Mouse (Mus musculus) heart, postnatal 10 days (tissue): ENCODE measurements at regions not wholly inside any gene's neighbourhood (a gene's known extent, or its start where the extent isn't known, plus 50 kb on each side); places are given as distances from the start of the nearest gene placed in this dataset.

Source experiments
- DNase-seq, 2 experiments: peaks; one replicate each; pipeline ENCODE4 v3.0.0; 2021
- intact Hi-C: fragments of 180-260 bp; cut with DNase I; formaldehyde crosslinking; loops from one replicate; pipeline ENCODE4 v1.15.1; 2025

- DNase-seq, result no peak
- intact Hi-C loops, result no loop called here
Measured at GRCm38 (mm10) chr8:35293437-35294126, 472.0 kb upstream of the Gm19410 start.

DNA sequence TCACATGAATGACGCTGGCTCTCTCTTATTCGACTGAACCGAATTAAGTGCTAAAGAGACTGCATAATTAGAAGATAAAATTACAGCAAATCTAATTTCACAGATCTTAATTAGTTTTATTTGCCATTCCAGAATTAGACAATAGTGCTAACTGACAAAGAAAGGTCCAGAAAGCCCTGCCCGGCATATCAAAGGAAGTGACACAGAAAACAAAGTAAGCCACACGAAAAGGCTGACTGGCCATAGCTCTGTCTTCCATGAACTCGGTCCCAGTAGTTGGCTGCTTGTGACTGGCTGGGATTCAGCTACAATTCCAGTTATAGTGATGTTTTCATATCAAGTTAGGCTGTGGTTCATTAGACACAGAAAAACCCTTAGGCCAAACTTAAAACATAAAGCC lies 468.7 kb upstream of the Gm19410 start:
- no peak for DNase-seq
- intact Hi-C loops, result no loop called here

- intact Hi-C loops, result no loop called here
- peak in 1 of 2 experiments; percentile 6 for DNase-seq
Measured at GRCm38 (mm10) chr8:35299088-35299487, 466.5 kb upstream of the Gm19410 start.

DNA sequence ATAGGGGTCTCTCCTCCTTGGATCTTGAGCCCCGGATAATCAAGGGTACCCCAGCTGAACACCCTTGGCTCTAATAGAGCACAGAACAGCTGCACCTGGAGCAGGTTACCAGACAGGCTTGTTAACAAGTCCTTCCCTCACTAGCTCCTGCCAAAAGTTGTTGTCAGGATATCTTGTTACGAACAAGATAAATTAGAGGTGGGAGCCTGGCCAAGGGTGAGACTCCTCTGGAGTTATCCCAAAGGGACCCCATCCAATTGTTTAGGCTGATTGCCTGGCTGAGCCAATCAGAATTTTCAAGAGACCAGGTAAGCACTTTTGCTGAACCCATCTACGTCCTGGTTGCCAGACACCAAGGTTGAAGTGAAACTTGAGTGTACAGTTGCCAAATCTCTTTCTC lies 465.2 kb upstream of the Gm19410 start:
- peak in 1 of 2 experiments; percentile 19 for DNase-seq
- intact Hi-C loops, result loop anchor here (5.0 kb wide), 1 partner anchor 63 kb away; no protein-coding TSS in a partner anchor

DNA sequence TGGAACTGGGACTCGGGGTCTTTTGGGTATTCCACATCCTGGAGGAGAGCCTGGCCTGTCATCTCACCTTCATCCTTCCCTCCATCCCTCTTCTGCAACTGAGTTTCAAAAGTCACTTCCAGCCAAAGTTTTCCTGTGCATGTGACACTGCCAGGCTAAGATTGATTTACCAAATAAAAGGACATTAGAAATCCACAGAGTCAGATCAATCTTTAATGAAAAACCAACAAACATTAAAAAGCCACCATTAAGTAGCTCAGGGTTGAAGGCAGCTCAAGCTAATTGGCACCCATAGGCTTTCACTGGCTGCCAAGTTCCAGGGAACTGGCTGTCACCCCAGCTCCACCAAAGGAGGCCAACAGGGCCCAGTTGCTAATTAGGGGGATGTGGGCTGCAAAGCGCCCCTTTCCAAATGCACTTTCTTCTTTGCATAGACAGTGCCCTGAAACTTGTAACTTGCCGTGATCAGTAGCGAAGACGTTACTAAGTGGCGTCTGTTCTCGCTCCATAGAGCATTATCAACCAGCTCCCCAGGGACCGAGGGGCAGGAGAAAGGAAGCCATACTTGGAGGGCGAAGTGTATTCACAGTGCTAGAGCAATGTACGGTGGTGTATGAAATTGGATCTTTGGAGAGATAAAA lies 464.6 kb upstream of the Gm19410 start:
- peak; percentile 48 to 57 for DNase-seq
- intact Hi-C loops, result loop anchor here (5.0 kb wide), 1 partner anchor 64 kb away; no protein-coding TSS in a partner anchor

- intact Hi-C loops, result loop anchor here (5.0 kb wide), 1 partner anchor 66 kb away; no protein-coding TSS in a partner anchor
Measured at GRCm38 (mm10) chr8:35302856-35303255, 462.7 kb upstream of the Gm19410 start.

DNA sequence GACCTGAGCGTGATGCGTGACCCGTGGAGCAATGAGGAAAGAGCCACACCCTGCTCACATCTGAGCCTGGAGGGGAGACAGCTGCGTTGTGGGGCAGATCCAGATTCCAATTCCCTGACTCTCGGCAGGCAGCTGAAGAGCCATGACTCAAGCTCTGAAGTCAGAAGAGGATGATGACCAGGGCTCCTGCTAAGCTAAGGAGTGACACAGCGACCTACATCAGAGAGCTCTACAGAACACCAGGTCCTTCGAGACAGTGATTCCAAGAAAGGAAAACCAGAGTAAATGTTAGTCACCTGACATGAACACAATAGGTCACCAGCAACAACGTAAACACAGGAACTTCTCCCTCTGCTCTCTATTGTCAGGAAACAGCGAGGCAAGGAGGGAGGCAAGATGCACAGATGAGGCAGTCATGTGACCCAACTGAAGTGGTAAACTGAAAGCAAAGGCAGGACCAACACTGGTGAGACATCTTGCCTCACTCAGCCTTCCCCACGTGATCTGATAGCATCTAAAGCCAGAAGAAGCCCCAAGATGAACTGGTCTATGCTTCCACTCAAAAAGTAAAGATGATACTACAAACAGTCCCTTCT lies 444.2 kb upstream of the Gm19410 start:
- intact Hi-C loops, result no loop called here
- peak in 1 of 2 experiments; percentile 30 for DNase-seq

More at GRCm38 (mm10) chr8:35302856-35303255, 462.7 kb upstream of the Gm19410 start:
- no peak for DNase-seq

DNA sequence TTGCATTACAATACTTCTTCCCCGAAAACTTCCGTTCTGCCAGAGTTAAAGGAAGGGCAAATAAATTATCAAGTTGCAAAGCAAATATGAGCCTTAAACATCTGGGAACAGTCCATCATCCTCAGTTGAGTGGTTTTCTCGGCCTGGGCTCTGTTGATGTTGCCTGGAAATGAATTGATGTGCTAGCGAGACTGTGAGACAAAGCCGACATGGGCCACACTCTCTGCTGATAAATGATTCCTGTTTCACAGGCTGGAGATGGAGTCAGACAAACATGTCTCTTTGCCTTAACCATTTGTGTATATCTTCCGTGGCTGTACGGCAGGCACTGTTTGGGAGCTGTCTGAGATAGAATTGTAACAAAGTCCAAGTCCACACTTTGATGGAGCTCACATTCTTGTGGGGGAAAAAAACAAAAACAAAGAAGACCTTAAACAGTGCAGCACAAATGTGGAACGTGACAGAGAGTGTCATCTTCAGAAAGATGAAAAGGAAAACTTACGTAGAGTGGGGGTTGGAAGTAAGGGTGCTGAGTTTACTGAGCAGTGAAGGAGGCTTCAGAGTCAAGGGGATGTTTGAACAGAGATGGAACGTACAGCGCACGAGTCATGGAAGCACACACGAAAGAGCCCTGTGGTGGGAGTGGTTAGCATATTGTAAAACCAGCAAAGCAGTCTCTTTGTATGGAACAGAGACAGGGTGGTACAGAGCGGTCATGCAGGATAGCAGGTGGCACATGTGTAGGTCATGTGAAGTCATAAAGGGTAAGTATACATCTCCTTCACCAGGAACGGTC lies 442.2 kb upstream of the Gm19410 start:
- DNase-seq, result no peak
- intact Hi-C loops, result no loop called here
